Mouse (Mus musculus): ENCODE measurements around the gene Wdr46.

DNA sequence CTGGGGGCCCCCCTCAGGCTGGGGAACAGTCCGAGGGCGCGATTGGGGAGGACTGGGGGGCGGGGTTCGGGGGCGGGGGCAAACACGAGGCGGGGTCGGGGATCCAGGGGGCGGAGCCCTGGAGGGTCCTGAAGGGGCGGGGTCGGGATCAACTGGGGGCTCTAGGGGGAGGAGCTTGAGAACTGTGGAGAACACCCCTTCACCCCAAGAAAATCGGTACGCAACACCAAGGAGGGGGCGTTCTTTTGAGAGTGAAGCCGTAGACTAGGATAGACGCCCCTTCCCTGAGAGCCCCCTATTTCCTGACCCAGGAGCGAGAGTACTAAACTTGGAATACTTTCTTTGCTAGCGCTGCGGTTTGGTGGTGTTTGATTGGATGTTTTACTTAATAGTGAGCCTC, 24.2 kb upstream of the Wdr46 start:
- TF ChIP-seq CTCF (IDR thresholded peaks at IDR 0.05; ENCODE audit: borderline replicate concordance, insufficient read depth, low read length) (no peak), POLR2A (IDR thresholded peaks at IDR 0.05; ENCODE audit: low read depth, low read length) (peak; percentile 10; the same call in 1 of the 2 replicates)

All from embryonic fibroblast, embryonic 13.5 days (primary cell).